Mouse (Mus musculus) stomach, embryonic 16.5 days (tissue): Measurements from ENCODE around the gene Macrod2. TPM values are rescaled to one million over a fixed set of nuclear protein-coding genes. Genes with fewer than 3 reads are reported as not detected.
A peak's percentile ranks its signal among the peaks of the same experiment; 100 is the strongest.

Source experiments
- ATAC-seq: fragments of 200-750 bp; cut with Nextera tagmentation; 2 replicates; pipeline ENCODE4 v1.8.0; 2017; ENCODE audit warnings: moderate number of reproducible peaks, moderate TSS enrichment; ENCODE audit not compliant: insufficient read depth, low FRiP score
- H3K27ac ChIP-seq: fragments of 300-500 bp; sonication (generic); 2 replicates; pipeline ENCODE4 v1.5.1; 2014; ENCODE audit warnings: low read length
- H3K27me3 ChIP-seq: fragments of 300-500 bp; sonication (generic); 2 replicates; pipeline ENCODE4 v1.6.1; 2014; ENCODE audit warnings: low read length, control low read depth, mixed read lengths; ENCODE audit not compliant: control insufficient read depth, insufficient read depth
- H3K36me3 ChIP-seq: fragments of 300-500 bp; sonication (generic); 2 replicates; pipeline ENCODE4 v1.6.1; 2014; ENCODE audit warnings: low read length; ENCODE audit not compliant: control insufficient read depth, insufficient read depth
- H3K4me1 ChIP-seq: fragments of 300-500 bp; sonication (generic); 2 replicates; pipeline ENCODE4 v1.6.1; 2014; ENCODE audit warnings: low read length, control low read depth, mixed read lengths; ENCODE audit not compliant: control insufficient read depth, insufficient read depth
- H3K4me2 ChIP-seq: fragments of 300-500 bp; sonication (generic); 2 replicates; pipeline ENCODE4 v1.6.1; 2014; ENCODE audit warnings: low read depth, low read length, mixed read lengths
- H3K4me3 ChIP-seq: fragments of 300-500 bp; sonication (generic); replicated peaks from 2 replicates; pipeline ENCODE4 v1.5.1; 2014; ENCODE audit warnings: mild to moderate bottlenecking, low read length
- H3K9ac ChIP-seq: fragments of 300-500 bp; sonication (generic); 2 replicates; pipeline ENCODE4 v1.6.1; 2014; ENCODE audit warnings: low read length
- H3K9me3 ChIP-seq: fragments of 300-500 bp; sonication (generic); replicated peaks from 2 replicates; pipeline ENCODE4 v1.6.1; 2016; ENCODE audit warnings: low read length, control low read depth; ENCODE audit not compliant: control insufficient read depth
- WGBS: fragments of 180-500 bp; shearing (Covaris S2); extraction: QIAGEN DNeasy Blood & Tissue Kit; methylation state at CpG from one replicate; pipeline ENCODE4 v1.1.7; 2014; 5-methylcytosine and 5-hydroxymethylcytosine counted together
- polyA plus RNA-seq: library from polyadenylated mRNA; unstranded; fragments of >200 nt; fragmentation: Nextera tagmentation; extraction: Ambion mirVana; gene quantifications from 2 replicates; pipeline ENCODE4 v1.2.1, GENCODE M21; 2015

Macrod2 gene
- polyA plus RNA-seq, 1 experiment from 2014 or later, result 45.4 TPM

DNA sequence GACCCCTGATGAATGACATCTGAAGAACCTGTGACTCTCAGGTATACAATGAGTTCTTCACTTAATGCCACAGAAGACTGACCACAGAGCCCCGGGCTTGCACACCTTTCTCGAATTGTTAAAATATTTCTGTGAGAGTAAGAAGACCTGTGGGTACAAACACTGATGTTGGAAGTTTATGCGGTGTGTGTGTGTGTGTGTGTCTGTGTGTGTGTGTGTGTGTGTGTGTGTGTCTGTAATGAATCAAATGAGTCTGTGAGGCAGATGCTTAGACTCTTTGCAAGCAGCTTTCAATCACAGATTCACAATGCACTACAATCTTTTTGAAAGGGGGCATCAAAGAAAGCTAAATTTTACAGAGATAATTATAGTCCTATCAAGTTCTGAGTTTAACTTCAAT, 822.8 kb downstream of the Macrod2 start:
- WGBS, result 72% methylated on average over 3 of the region's 3 CpGs
- H3K9me3 ChIP-seq, result 0 out of 2 replicates have a peak, but pooled peaks cover 5% of the 10 kb centered on the region
- no peaks in the 10 kb centered on the region for H3K4me1 ChIP-seq
- H3K27ac ChIP-seq, result no peak overlapping the region
- H3K27me3 ChIP-seq, result no peaks in the 10 kb centered on the region
- ATAC-seq, result no peak
- no peaks in the 10 kb centered on the region for H3K36me3 ChIP-seq
- H3K4me3 ChIP-seq, result no peak overlapping the region
- no peak overlapping the region for H3K9ac ChIP-seq
- no peak overlapping the region for H3K4me2 ChIP-seq

DNA sequence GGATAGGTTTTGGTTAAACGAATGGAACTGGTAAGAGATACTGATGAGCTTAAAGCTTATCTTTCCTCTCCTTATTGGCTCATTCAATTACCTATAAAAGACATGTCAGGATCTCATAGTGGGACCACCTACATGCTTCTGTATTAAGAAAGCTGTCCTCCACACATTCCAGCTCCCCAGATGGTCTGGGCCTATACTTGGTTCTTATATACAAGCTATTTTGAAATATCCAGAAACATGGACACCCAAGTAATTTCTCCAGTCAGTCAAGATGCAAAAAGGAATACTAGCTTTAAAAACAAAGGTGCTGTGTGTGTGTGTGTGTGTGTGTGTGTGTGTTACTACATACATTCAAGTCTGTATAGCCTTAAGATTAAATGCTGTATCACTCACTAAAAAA, 833.7 kb downstream of the Macrod2 start:
- WGBS, result 85% methylated on average over 1 of the region's 1 CpGs
- no peak overlapping the region for H3K9ac ChIP-seq
- no peak for ATAC-seq
- no peak overlapping the region for H3K4me3 ChIP-seq
- no peaks in the 10 kb centered on the region for H3K36me3 ChIP-seq
- peaks cover 5% of the 10 kb centered on the region; the same call in 1 of the 2 replicates for H3K4me1 ChIP-seq
- H3K4me2 ChIP-seq, result no peak overlapping the region
- H3K9me3 ChIP-seq, result no peaks in the 10 kb centered on the region
- H3K27me3 ChIP-seq, result no peaks in the 10 kb centered on the region
- no peak overlapping the region for H3K27ac ChIP-seq

DNA sequence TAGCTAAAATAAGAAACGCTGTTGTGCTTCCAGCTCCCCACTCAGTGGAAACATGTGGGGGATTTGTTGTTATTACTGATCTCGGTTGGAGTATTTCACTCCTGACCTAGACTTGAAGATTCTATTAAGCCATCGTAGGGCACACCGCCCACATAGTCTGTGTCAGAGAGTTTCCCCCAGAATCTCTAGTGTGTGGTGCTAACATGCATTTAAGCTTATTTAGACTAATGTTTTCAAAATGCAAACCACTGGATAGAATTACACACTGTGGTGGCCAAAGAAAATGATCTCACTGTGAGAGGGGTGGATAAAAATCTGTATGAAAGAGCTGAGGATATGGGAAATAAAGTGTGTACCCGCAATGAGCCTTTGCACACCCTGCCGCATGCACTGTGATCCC, 834.7 kb downstream of the Macrod2 start:
- ATAC-seq, result no peak
- WGBS, result 62% methylated on average over 6 of the region's 6 CpGs
- Histone ChIP-seq H3K9me3 (no peaks in the 10 kb centered on the region), H3K9ac (no peak overlapping the region), H3K4me3 (no peak overlapping the region), H3K27ac (no peak overlapping the region), H3K27me3 (no peaks in the 10 kb centered on the region), H3K4me1 (peaks cover 5% of the 10 kb centered on the region; the same call in 1 of the 2 replicates), H3K36me3 (no peaks in the 10 kb centered on the region), H3K4me2 (no peak overlapping the region)

- Histone ChIP-seq H3K9me3 (no peaks in the 10 kb centered on the region), H3K27ac (no peak overlapping the region), H3K36me3 (no peaks in the 10 kb centered on the region), H3K4me2 (0 out of 2 replicates have a peak overlapping the region, but pooled peaks have one; percentile 13), H3K4me3 (no peak overlapping the region), H3K27me3 (no peaks in the 10 kb centered on the region), H3K4me1 (peaks cover 5% of the 10 kb centered on the region; the same call in 1 of the 2 replicates), H3K9ac (no peak overlapping the region)
- WGBS, result 22% methylated on average over 16 of the region's 16 CpGs
- no peak for ATAC-seq
Measured at GRCm38 (mm10) chr2:141231011-141231668, 836.0 kb downstream of the Macrod2 start.

- no peaks in the 10 kb centered on the region for H3K27me3 ChIP-seq
- no peaks in the 10 kb centered on the region for H3K9me3 ChIP-seq
- H3K9ac ChIP-seq, result no peak overlapping the region
- H3K4me1 ChIP-seq, result peaks cover 5% of the 10 kb centered on the region; the same call in 1 of the 2 replicates
- ATAC-seq, result no peak
- 61% methylated on average over 8 of the region's 8 CpGs for WGBS
- no peaks in the 10 kb centered on the region for H3K36me3 ChIP-seq
- no peak overlapping the region for H3K27ac ChIP-seq
- H3K4me2 ChIP-seq, result no peak overlapping the region
- no peak overlapping the region for H3K4me3 ChIP-seq
Measured at GRCm38 (mm10) chr2:141234306-141234705, 839.2 kb downstream of the Macrod2 start.

GRCm38 (mm10) chr2:141234724-141235453, 839.8 kb downstream of the Macrod2 start:
- H3K27ac ChIP-seq, result no peak overlapping the region
- H3K9ac ChIP-seq, result no peak overlapping the region
- WGBS, result 41% methylated on average over 5 of the region's 5 CpGs
- no peaks in the 10 kb centered on the region for H3K27me3 ChIP-seq
- no peaks in the 10 kb centered on the region for H3K9me3 ChIP-seq
- ATAC-seq, result no peak
- no peak overlapping the region for H3K4me3 ChIP-seq
- H3K4me2 ChIP-seq, result no peak overlapping the region
- H3K36me3 ChIP-seq, result no peaks in the 10 kb centered on the region
- peaks cover 5% of the 10 kb centered on the region; the same call in 1 of the 2 replicates for H3K4me1 ChIP-seq

DNA sequence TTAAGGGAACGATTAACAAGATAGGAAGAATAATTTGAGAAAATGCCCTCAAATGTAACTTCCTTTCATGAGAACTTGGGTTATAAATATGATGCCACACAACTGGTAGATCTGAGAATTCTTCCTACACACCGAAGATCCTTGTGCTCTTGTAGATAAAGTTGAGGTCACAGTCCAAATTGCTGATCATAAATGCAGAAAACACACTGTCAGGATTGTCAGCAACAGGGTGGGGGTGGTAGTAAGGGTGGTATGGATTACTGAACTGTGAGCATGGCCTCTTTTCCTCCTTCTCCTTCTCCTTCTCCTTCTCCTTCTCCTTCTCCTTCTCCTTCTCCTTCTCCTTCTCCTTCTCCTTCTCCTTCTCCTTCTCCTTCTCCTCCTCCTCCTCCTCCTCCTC, 852.6 kb downstream of the Macrod2 start:
- Histone ChIP-seq H3K4me1 (no peaks in the 10 kb centered on the region), H3K27me3 (no peaks in the 10 kb centered on the region), H3K9ac (no peak overlapping the region), H3K36me3 (no peaks in the 10 kb centered on the region), H3K4me3 (no peak overlapping the region), H3K27ac (no peak overlapping the region), H3K4me2 (no peak overlapping the region), H3K9me3 (no peaks in the 10 kb centered on the region)
- 76% methylated on average over 2 of the region's 2 CpGs for WGBS
- ATAC-seq, result no peak

DNA sequence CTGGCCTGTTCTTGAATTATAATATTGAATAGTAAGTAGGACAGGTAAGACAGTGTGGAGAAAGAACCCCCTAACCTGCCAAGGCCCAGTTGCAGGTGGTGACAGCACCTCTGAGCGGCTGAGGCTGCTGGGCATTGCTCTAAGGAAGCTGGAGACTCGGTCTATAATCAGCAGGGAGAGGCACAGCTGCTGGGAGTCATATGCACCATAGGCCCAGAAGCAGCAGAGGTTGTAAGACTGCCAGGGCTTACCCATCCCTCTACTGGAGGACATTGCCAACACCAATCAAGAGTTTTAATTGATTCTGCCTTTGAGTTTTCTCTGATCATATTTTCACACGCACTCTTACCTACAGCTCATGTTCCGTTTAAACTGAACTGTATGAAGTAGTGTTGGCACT, 869.5 kb downstream of the Macrod2 start:
- Histone ChIP-seq H3K9ac (no peak overlapping the region), H3K27ac (no peak overlapping the region), H3K4me2 (no peak overlapping the region), H3K36me3 (no peaks in the 10 kb centered on the region), H3K9me3 (no peaks in the 10 kb centered on the region), H3K4me3 (no peak overlapping the region), H3K4me1 (no peaks in the 10 kb centered on the region), H3K27me3 (no peaks in the 10 kb centered on the region)
- ATAC-seq, result no peak
- WGBS, result 77% methylated on average over 4 of the region's 4 CpGs

DNA sequence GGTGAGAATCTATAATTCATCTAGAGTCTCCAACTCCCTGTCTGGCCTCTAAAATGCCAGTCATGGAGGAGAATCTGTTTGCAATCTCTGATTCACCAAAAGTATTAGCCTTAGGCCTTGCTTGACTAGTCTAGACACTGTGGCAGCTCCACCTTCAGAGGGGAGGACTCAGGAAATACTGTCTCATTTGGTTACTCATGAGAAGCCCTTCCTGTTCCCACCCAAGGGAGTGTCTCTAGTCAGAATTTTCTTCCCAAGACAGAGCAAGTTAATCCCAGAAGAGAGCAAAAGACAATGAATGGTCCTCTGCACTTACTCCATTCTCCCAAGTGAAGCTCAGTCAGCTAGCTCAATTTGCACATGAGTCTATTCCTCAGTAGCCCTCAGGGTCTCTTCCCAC, 871.5 kb downstream of the Macrod2 start:
- Histone ChIP-seq H3K36me3 (no peaks in the 10 kb centered on the region), H3K9me3 (no peaks in the 10 kb centered on the region), H3K9ac (no peak overlapping the region), H3K27ac (no peak overlapping the region), H3K4me2 (no peak overlapping the region), H3K4me3 (no peak overlapping the region), H3K4me1 (no peaks in the 10 kb centered on the region), H3K27me3 (no peaks in the 10 kb centered on the region)
- no peak for ATAC-seq
